Mouse (Mus musculus) heart, embryonic 10.5 days (tissue): ENCODE measurements at regions not wholly inside any gene's neighbourhood (a gene's known extent, or its start where the extent isn't known, plus 50 kb on each side); places are given as distances from the start of the nearest gene placed in this dataset.

Experiments
- DNase-seq: peaks from one replicate; pipeline ENCODE4 v3.0.0-alpha.2; 2017; ENCODE audit warnings: low spot score
- H3K27ac ChIP-seq: fragments of 300-500 bp; sonication (generic); 2 replicates; pipeline ENCODE4 v1.5.1; 2016; ENCODE audit warnings: mild to moderate bottlenecking
- H3K27me3 ChIP-seq: fragments of 300-500 bp; sonication (generic); 2 replicates; pipeline ENCODE4 v1.6.1; 2016; ENCODE audit warnings: mild to moderate bottlenecking; ENCODE audit not compliant: poor library complexity, insufficient read depth, severe bottlenecking
- H3K36me3 ChIP-seq: fragments of 300-500 bp; sonication (generic); 2 replicates; pipeline ENCODE4 v1.6.1; 2016; ENCODE audit warnings: mild to moderate bottlenecking, moderate library complexity
- H3K4me1 ChIP-seq: fragments of 300-500 bp; sonication (generic); 2 replicates; pipeline ENCODE4 v1.6.1; 2016; ENCODE audit warnings: mild to moderate bottlenecking
- H3K4me3 ChIP-seq: fragments of 300-500 bp; sonication (generic); 2 replicates; pipeline ENCODE4 v1.5.1; 2016; ENCODE audit warnings: mild to moderate bottlenecking, moderate library complexity
- H3K9me3 ChIP-seq: fragments of 300-500 bp; sonication (generic); 2 replicates; pipeline ENCODE4 v1.6.1; 2016; ENCODE audit warnings: mild to moderate bottlenecking, moderate library complexity
- WGBS: fragments of 180-500 bp; shearing (Covaris S2); methylation state at CpG from one replicate; pipeline ENCODE4 v1.1.7; 2016; 5-methylcytosine and 5-hydroxymethylcytosine counted together

DNA sequence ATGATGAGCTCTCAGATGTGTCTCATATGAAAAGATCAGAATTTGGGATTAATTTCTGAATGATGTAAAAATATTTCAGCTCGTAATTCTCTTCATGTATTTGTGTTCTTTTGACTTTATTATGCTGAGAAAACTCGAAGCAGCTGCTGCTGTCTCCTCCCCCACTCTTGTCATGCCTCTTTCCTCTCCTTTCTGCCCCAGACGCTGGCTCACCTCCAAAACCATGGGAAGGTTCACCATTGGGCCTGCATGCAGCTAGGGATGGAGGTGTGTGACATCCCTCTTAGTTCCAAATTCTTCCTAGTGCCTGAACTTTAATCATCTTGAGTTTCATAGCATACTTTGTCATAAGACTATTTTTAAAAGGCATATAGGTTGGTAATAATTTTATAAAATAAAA lies 492.3 kb downstream of the Plcl1 start:
- no peak for DNase-seq
- 52% methylated on average over 3 of the region's 3 CpGs for WGBS

DNA sequence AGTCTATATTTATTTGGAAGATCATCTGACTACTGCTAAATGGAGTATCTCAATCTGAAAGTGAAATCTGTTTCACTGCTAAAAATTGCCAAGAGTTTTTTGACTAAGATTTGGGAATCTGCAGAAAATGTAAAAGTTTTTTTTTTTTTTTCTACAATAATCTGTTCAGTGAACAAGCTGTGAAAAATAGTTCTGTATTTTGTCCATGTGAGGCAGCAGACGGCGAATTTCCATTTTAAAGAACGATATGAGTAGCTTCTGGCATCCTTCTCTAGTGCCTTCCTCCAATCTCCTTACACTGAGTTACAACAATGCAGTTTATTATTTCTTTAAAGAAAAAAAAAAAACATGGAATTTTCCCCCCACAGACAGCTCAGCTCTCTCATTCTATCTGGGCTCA lies 494.3 kb downstream of the Plcl1 start:
- WGBS: 68% methylated on average over 3 of the region's 3 CpGs
- no peak overlapping the region for H3K4me3 ChIP-seq
- no peaks in the 10 kb centered on the region for H3K9me3 ChIP-seq
- no peaks in the 10 kb centered on the region for H3K36me3 ChIP-seq
- no peak for DNase-seq
- H3K4me1 ChIP-seq: no peaks in the 10 kb centered on the region
- H3K27me3 ChIP-seq: peaks cover 9% of the 10 kb centered on the region
- H3K27ac ChIP-seq: no peak overlapping the region

More for the DNA sequence above, 492.3 kb downstream of the Plcl1 start:
- H3K27ac ChIP-seq: no peak overlapping the region
- no peaks in the 10 kb centered on the region for H3K36me3 ChIP-seq
- H3K9me3 ChIP-seq: no peaks in the 10 kb centered on the region
- no peak overlapping the region for H3K4me3 ChIP-seq
- peaks cover 14% of the 10 kb centered on the region for H3K27me3 ChIP-seq
- no peaks in the 10 kb centered on the region for H3K4me1 ChIP-seq

DNA sequence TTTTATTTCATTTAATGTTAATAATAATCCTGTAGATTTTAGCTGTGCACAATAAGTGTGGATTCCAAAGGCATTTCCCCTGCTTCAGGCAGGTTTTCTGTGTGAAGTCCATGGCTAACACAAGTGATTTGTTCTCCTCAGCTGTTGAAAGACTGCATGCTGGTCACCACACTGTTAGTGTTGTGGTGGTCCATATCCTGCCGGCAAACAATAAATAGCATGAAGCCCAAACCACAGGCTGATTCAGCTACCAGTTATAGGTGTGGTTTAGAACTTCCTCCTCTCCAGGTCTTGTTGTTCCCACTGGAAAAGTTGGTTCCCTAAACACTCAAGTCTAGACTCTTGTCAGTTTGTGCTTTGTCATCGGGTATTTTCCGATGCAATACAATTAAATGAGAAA lies 497.5 kb downstream of the Plcl1 start:
- no peak for DNase-seq
- Histone ChIP-seq H3K4me1 (no peaks in the 10 kb centered on the region), H3K27ac (no peak overlapping the region), H3K4me3 (no peak overlapping the region), H3K27me3 (no peaks in the 10 kb centered on the region), H3K9me3 (no peaks in the 10 kb centered on the region), H3K36me3 (no peaks in the 10 kb centered on the region)
- WGBS: 91% methylated on average over 3 of the region's 3 CpGs

- WGBS: 73% methylated on average over 2 of the region's 2 CpGs
- Histone ChIP-seq H3K4me3 (no peak overlapping the region), H3K27me3 (no peaks in the 10 kb centered on the region), H3K9me3 (no peaks in the 10 kb centered on the region), H3K4me1 (no peaks in the 10 kb centered on the region), H3K27ac (no peak overlapping the region), H3K36me3 (no peaks in the 10 kb centered on the region)
- DNase-seq: no peak
Measured at GRCm38 (mm10) chr1:55904571-55904970, 498.9 kb downstream of the Plcl1 start.

- no peak overlapping the region for H3K27ac ChIP-seq
- no peaks in the 10 kb centered on the region for H3K9me3 ChIP-seq
- H3K36me3 ChIP-seq: no peaks in the 10 kb centered on the region
- no peak for DNase-seq
- no peak overlapping the region for H3K4me3 ChIP-seq
- no peaks in the 10 kb centered on the region for H3K4me1 ChIP-seq
- H3K27me3 ChIP-seq: no peaks in the 10 kb centered on the region
- WGBS: 95% methylated on average over 4 of the region's 4 CpGs
Measured at GRCm38 (mm10) chr1:55905232-55905631, 499.5 kb downstream of the Plcl1 start.

DNA sequence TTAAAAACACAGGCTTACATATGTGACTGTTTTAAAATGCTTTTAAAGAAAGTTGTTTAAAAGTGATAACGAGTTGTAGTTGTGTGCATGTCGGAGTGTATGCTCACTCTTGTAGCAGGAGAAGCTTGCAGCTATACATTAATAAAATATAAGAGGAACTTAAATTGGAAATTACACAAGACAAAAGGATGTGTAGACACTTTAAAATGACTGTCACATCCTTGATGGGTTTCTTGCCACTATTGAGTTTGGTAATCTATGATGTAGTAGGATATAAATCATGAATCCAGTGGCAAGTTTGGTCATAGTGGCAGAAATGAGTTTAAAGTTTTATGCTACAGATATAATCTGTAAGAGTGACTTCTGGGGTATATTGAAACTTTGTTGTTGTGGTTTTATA lies 504.3 kb downstream of the Plcl1 start:
- H3K27me3 ChIP-seq: no peaks in the 10 kb centered on the region
- H3K9me3 ChIP-seq: no peaks in the 10 kb centered on the region
- 88% methylated on average over 2 of the region's 2 CpGs for WGBS
- H3K36me3 ChIP-seq: no peaks in the 10 kb centered on the region
- no peaks in the 10 kb centered on the region for H3K4me1 ChIP-seq
- H3K27ac ChIP-seq: no peak overlapping the region
- DNase-seq: no peak
- no peak overlapping the region for H3K4me3 ChIP-seq

GRCm38 (mm10) chr1:55914284-55914683 lies 508.6 kb downstream of the Plcl1 start:
- Histone ChIP-seq H3K4me3 (no peak overlapping the region), H3K9me3 (no peaks in the 10 kb centered on the region), H3K27ac (no peak overlapping the region), H3K4me1 (no peaks in the 10 kb centered on the region), H3K36me3 (no peaks in the 10 kb centered on the region), H3K27me3 (no peaks in the 10 kb centered on the region)
- DNase-seq: no peak
- 77% methylated on average over 3 of the region's 3 CpGs for WGBS

DNA sequence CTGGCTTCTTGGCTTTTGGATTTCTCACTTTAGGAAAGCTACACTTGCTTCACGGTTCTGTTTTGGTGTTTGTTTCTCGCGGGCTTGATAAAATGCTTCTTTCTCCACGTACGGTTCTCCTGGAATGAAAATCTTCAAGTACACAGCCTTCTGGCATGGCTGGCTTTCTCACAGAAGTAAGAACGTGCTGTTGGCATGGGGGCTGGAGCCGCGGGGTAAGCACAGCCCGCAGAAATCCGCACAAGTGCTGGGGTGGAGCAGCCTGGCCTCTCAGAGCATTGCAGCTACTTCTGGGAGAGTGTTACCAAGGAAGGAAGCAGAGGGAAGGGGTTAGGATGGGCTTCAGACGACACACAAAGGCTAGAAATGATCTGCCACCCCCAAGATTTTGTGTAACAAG lies 510.2 kb downstream of the Plcl1 start:
- Histone ChIP-seq H3K27ac (no peak overlapping the region), H3K27me3 (no peaks in the 10 kb centered on the region), H3K4me1 (no peaks in the 10 kb centered on the region), H3K4me3 (no peak overlapping the region), H3K9me3 (no peaks in the 10 kb centered on the region), H3K36me3 (no peaks in the 10 kb centered on the region)
- no peak for DNase-seq
- WGBS: 56% methylated on average over 11 of the region's 11 CpGs

GRCm38 (mm10) chr1:55919516-55919915 lies 513.8 kb downstream of the Plcl1 start:
- Histone ChIP-seq H3K36me3 (no peaks in the 10 kb centered on the region), H3K27ac (no peak overlapping the region), H3K9me3 (no peaks in the 10 kb centered on the region), H3K4me1 (no peaks in the 10 kb centered on the region; the same call in 1 of the 2 replicates), H3K27me3 (no peaks in the 10 kb centered on the region), H3K4me3 (no peak overlapping the region)
- no peak for DNase-seq

- DNase-seq: no peak
- Histone ChIP-seq H3K4me3 (no peak overlapping the region), H3K27ac (no peak overlapping the region), H3K9me3 (no peaks in the 10 kb centered on the region), H3K36me3 (no peaks in the 10 kb centered on the region), H3K27me3 (no peaks in the 10 kb centered on the region), H3K4me1 (no peaks in the 10 kb centered on the region)
- WGBS: 57% methylated on average over 3 of the region's 3 CpGs
Measured at GRCm38 (mm10) chr1:55946786-55947549, 541.2 kb downstream of the Plcl1 start.

GRCm38 (mm10) chr1:55947618-55948283 lies 542.0 kb downstream of the Plcl1 start:
- H3K4me3 ChIP-seq: no peak overlapping the region
- H3K27me3 ChIP-seq: no peaks in the 10 kb centered on the region
- DNase-seq: no peak
- H3K9me3 ChIP-seq: no peaks in the 10 kb centered on the region
- WGBS: 80% methylated on average over 5 of the region's 5 CpGs
- H3K4me1 ChIP-seq: no peaks in the 10 kb centered on the region
- H3K36me3 ChIP-seq: no peaks in the 10 kb centered on the region
- no peak overlapping the region for H3K27ac ChIP-seq

DNA sequence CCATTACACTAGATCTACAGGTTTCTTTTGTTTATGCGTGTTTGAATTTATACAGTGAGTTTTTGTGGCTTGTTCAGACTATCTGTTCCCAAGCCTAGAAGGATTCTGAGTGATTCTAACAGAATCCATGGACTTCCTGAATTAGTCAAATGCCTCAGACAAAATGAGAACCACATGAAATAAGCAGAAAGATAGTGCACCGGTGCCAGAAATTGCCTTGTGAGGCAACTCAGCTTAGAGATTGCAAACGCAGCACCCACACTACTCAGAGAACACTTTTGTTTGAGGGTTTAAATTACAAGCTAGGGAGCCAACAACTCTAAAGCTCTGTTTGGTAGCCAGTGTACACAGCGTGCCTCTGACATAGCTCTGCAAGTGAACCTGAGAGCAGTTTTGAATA lies 543.9 kb downstream of the Plcl1 start:
- 82% methylated on average over 4 of the region's 4 CpGs for WGBS
- H3K4me1 ChIP-seq: no peaks in the 10 kb centered on the region
- H3K4me3 ChIP-seq: no peak overlapping the region
- H3K27me3 ChIP-seq: no peaks in the 10 kb centered on the region
- no peak overlapping the region for H3K27ac ChIP-seq
- H3K9me3 ChIP-seq: no peaks in the 10 kb centered on the region
- H3K36me3 ChIP-seq: no peaks in the 10 kb centered on the region
- DNase-seq: no peak

- Histone ChIP-seq H3K4me3 (no peak overlapping the region), H3K4me1 (no peaks in the 10 kb centered on the region), H3K27me3 (no peaks in the 10 kb centered on the region), H3K36me3 (no peaks in the 10 kb centered on the region), H3K9me3 (no peaks in the 10 kb centered on the region), H3K27ac (no peak overlapping the region)
- WGBS: 78% methylated on average over 11 of the region's 11 CpGs
- DNase-seq: no peak
Measured at GRCm38 (mm10) chr1:55957804-55958445, 552.2 kb downstream of the Plcl1 start.
